Mouse (Mus musculus): Measurements from ENCODE around the gene 2410015M20Rik. TPM values are rescaled to one million over a fixed set of nuclear protein-coding genes. Genes with fewer than 3 reads are reported as not detected.

The 2410015M20Rik gene
- polyA plus RNA-seq (2012; rRNA removed) = 101 and 140 TPM in 2 replicates

GRCm38 (mm10) chr17:56609452-56610171 is at the start of gene 2410015M20Rik:
Gene 2410015M20Rik (minus strand): TSS chr17:56609771.
- Histone ChIP-seq H3K4me3 (ENCODE audit: extremely low read depth, insufficient read depth, insufficient read length) (peak within 1 kb of the TSS; percentile 88), H3K27me3 (ENCODE audit: control insufficient read depth, insufficient read depth, low read length) (no peaks in the 10 kb centered on the region), H3K4me1 (ENCODE audit: control insufficient read depth, insufficient read depth, insufficient read length) (peaks cover 12% of the 10 kb centered on the region; the same call in 1 of the 2 replicates), H3K27ac (ENCODE audit: insufficient read depth, low read length) (peak within 1 kb of the TSS; percentile 86), H3K36me3 (ENCODE audit: control insufficient read depth, insufficient read depth, low read length) (peaks cover 23% of the 10 kb centered on the region)
- DNase-seq (ENCODE audit: low read depth in 1 of 2, low spot score in 2 of 2) = peak; percentile 92 to 94
- TF ChIP-seq POLR2A (IDR thresholded peaks at IDR 0.05; ENCODE audit: low read depth, low read length) (peak; percentile 32; the same call in 1 of the 2 replicates), CTCF (IDR thresholded peaks at IDR 0.05; ENCODE audit: extremely low read depth, insufficient read depth, insufficient read length, insufficient replicate concordance) (no peak)
- WGBS = under 1% methylated on average over 44 of the region's 44 CpGs

- Histone ChIP-seq H3K36me3 (ENCODE audit: control insufficient read depth, insufficient read depth, low read length) (no peaks in the 10 kb centered on the region), H3K4me3 (ENCODE audit: extremely low read depth, insufficient read depth, insufficient read length) (no peak overlapping the region), H3K4me1 (ENCODE audit: control insufficient read depth, insufficient read depth, insufficient read length) (no peaks in the 10 kb centered on the region), H3K27me3 (ENCODE audit: control insufficient read depth, insufficient read depth, low read length) (no peaks in the 10 kb centered on the region), H3K27ac (ENCODE audit: insufficient read depth, low read length) (no peak overlapping the region)
- 80% methylated on average over 6 of the region's 6 CpGs for WGBS
- TF ChIP-seq CTCF (IDR thresholded peaks at IDR 0.05; ENCODE audit: extremely low read depth, insufficient read depth, insufficient read length, insufficient replicate concordance) (no peak), POLR2A (IDR thresholded peaks at IDR 0.05; ENCODE audit: low read depth, low read length) (no peak)
- DNase-seq (ENCODE audit: low read depth in 1 of 2, low spot score in 2 of 2) = no peak
Observed at GRCm38 (mm10) chr17:56656171-56656570, 46.6 kb upstream of the 2410015M20Rik start.

GRCm38 (mm10) chr17:56655311-56655710 is 45.7 kb upstream of the 2410015M20Rik start:
- Histone ChIP-seq H3K36me3 (ENCODE audit: control insufficient read depth, insufficient read depth, low read length) (no peaks in the 10 kb centered on the region), H3K27me3 (ENCODE audit: control insufficient read depth, insufficient read depth, low read length) (no peaks in the 10 kb centered on the region), H3K27ac (ENCODE audit: insufficient read depth, low read length) (no peak overlapping the region), H3K4me1 (ENCODE audit: control insufficient read depth, insufficient read depth, insufficient read length) (no peaks in the 10 kb centered on the region), H3K4me3 (ENCODE audit: extremely low read depth, insufficient read depth, insufficient read length) (no peak overlapping the region)
- WGBS = 75% methylated on average over 3 of the region's 3 CpGs
- no peak for TF ChIP-seq CTCF (IDR thresholded peaks at IDR 0.05; ENCODE audit: extremely low read depth, insufficient read depth, insufficient read length, insufficient replicate concordance)
- TF ChIP-seq POLR2A (IDR thresholded peaks at IDR 0.05; ENCODE audit: low read depth, low read length) = no peak
- DNase-seq (ENCODE audit: low read depth in 1 of 2, low spot score in 2 of 2) = no peak

- H3K27me3 ChIP-seq (ENCODE audit: control insufficient read depth, insufficient read depth, low read length) = no peaks in the 10 kb centered on the region
- H3K27ac ChIP-seq (ENCODE audit: insufficient read depth, low read length) = no peak overlapping the region
- 79% methylated on average over 2 of the region's 2 CpGs for WGBS
- H3K36me3 ChIP-seq (ENCODE audit: control insufficient read depth, insufficient read depth, low read length) = no peaks in the 10 kb centered on the region
- no peak for TF ChIP-seq POLR2A (IDR thresholded peaks at IDR 0.05; ENCODE audit: low read depth, low read length)
- TF ChIP-seq CTCF (IDR thresholded peaks at IDR 0.05; ENCODE audit: extremely low read depth, insufficient read depth, insufficient read length, insufficient replicate concordance) = no peak
- H3K4me1 ChIP-seq (ENCODE audit: control insufficient read depth, insufficient read depth, insufficient read length) = no peaks in the 10 kb centered on the region
- H3K4me3 ChIP-seq (ENCODE audit: extremely low read depth, insufficient read depth, insufficient read length) = no peak overlapping the region
- no peak for DNase-seq (ENCODE audit: low read depth in 1 of 2, low spot score in 2 of 2)
Observed at GRCm38 (mm10) chr17:56654771-56655170, 45.2 kb upstream of the 2410015M20Rik start.

- Histone ChIP-seq H3K27ac (ENCODE audit: insufficient read depth, low read length) (no peak overlapping the region), H3K4me1 (ENCODE audit: control insufficient read depth, insufficient read depth, insufficient read length) (no peaks in the 10 kb centered on the region), H3K27me3 (ENCODE audit: control insufficient read depth, insufficient read depth, low read length) (no peaks in the 10 kb centered on the region), H3K36me3 (ENCODE audit: control insufficient read depth, insufficient read depth, low read length) (no peaks in the 10 kb centered on the region), H3K4me3 (ENCODE audit: extremely low read depth, insufficient read depth, insufficient read length) (no peak overlapping the region)
- TF ChIP-seq CTCF (IDR thresholded peaks at IDR 0.05; ENCODE audit: extremely low read depth, insufficient read depth, insufficient read length, insufficient replicate concordance) = no peak
- TF ChIP-seq POLR2A (IDR thresholded peaks at IDR 0.05; ENCODE audit: low read depth, low read length) = no peak
- 38% methylated on average over 10 of the region's 10 CpGs for WGBS
- DNase-seq (ENCODE audit: low read depth in 1 of 2, low spot score in 2 of 2) = no peak
Observed at GRCm38 (mm10) chr17:56651801-56652200, 42.2 kb upstream of the 2410015M20Rik start.

GRCm38 (mm10) chr17:56647546-56647945 is 38.0 kb upstream of the 2410015M20Rik start:
- H3K36me3 ChIP-seq (ENCODE audit: control insufficient read depth, insufficient read depth, low read length) = no peaks in the 10 kb centered on the region
- 52% methylated on average over 10 of the region's 13 CpGs for WGBS
- H3K27ac ChIP-seq (ENCODE audit: insufficient read depth, low read length) = no peak overlapping the region
- H3K4me1 ChIP-seq (ENCODE audit: control insufficient read depth, insufficient read depth, insufficient read length) = no peaks in the 10 kb centered on the region
- H3K4me3 ChIP-seq (ENCODE audit: extremely low read depth, insufficient read depth, insufficient read length) = no peak overlapping the region
- DNase-seq (ENCODE audit: low read depth in 1 of 2, low spot score in 2 of 2) = no peak
- no peak for TF ChIP-seq POLR2A (IDR thresholded peaks at IDR 0.05; ENCODE audit: low read depth, low read length)
- no peak for TF ChIP-seq CTCF (IDR thresholded peaks at IDR 0.05; ENCODE audit: extremely low read depth, insufficient read depth, insufficient read length, insufficient replicate concordance)
- no peaks in the 10 kb centered on the region for H3K27me3 ChIP-seq (ENCODE audit: control insufficient read depth, insufficient read depth, low read length)

GRCm38 (mm10) chr17:56643237-56643636 is 33.7 kb upstream of the 2410015M20Rik start:
- Histone ChIP-seq H3K4me3 (ENCODE audit: extremely low read depth, insufficient read depth, insufficient read length) (no peak overlapping the region), H3K36me3 (ENCODE audit: control insufficient read depth, insufficient read depth, low read length) (no peaks in the 10 kb centered on the region), H3K27ac (ENCODE audit: insufficient read depth, low read length) (no peak overlapping the region), H3K4me1 (ENCODE audit: control insufficient read depth, insufficient read depth, insufficient read length) (no peaks in the 10 kb centered on the region), H3K27me3 (ENCODE audit: control insufficient read depth, insufficient read depth, low read length) (no peaks in the 10 kb centered on the region)
- TF ChIP-seq POLR2A (IDR thresholded peaks at IDR 0.05; ENCODE audit: low read depth, low read length) (no peak), CTCF (IDR thresholded peaks at IDR 0.05; ENCODE audit: extremely low read depth, insufficient read depth, insufficient read length, insufficient replicate concordance) (no peak)
- DNase-seq (ENCODE audit: low read depth in 1 of 2, low spot score in 2 of 2) = no peak
- WGBS = 85% methylated on average over 4 of the region's 4 CpGs

Measured in spleen, adult 2 months (tissue).